Mouse (Mus musculus) ES-Bruce4 (cell line): Measurements from ENCODE around the gene Arhgap15.

Experiments used
- CTCF ChIP-seq: IDR thresholded peaks from one replicate; pipeline ENCODE4 v1.8.1; 2011; ENCODE audit warnings: low read depth, low read length
- POLR2A ChIP-seq: IDR thresholded peaks from one replicate; pipeline ENCODE4 v1.8.1; 2011; ENCODE audit warnings: low read length; ENCODE audit not compliant: insufficient read depth

DNA sequence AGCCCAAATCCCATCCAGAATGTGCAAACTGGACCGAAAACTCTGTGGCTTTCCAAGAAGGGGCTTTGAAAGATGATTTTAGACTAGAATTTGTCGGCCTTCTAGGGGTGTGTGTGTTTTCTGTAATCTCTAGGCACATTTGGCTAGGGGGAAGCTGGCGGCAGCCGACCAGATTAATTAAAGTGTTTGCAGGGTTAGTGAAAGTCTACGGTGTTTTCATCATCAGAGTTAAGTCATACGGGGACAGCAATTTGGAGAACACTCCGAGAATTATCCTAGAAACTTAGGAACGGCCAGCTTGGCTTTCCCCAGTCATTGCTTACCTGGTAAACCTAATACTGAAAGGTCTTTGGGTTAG is 356.6 kb downstream of the Arhgap15 start:
- TF ChIP-seq CTCF: no peak
- TF ChIP-seq POLR2A: no peak
